23 mouse cellular contexts compared by ENCODE assay signal in the genomic region with DNA sequence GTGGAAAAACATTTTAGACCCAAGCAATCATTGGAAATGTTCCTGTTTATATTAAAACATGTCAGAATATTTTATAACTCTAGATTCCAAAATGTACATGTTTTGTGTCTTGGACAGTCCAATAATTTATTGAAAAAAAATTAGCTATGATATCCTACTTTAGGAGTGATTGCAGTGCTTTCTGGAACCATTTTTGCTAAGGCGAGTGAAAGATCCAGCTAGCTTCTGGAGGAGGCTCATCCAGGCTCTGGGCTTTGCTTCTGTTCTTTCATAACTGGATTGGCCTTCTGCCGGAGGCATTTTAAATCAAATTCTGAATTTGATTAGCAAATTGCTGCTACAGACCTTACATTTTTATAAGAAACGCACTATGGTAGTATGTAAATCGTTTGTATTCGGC.
A peak's percentile ranks its signal among the peaks of the same experiment; 100 is the strongest.
DNase-seq lines count a peak whose midpoint lies in the region; ATAC-seq and TF ChIP-seq lines count a peak whose summit lies in the region.
"Had no signal": no experiment of that assay in that cellular context is flagged by ENCODE, and none has a peak within 500 bp of the region (broad histone marks: within the 10 kb centered on the region; RNA-seq: fewer than 3 reads in every experiment).

No protein-coding gene starts in this region.

- H3K4me1 ChIP-seq in embryonic facial prominence, embryonic 13.5 days: peaks cover 32% of the 10 kb centered on the region
- peaks cover 20% of the 10 kb centered on the region for H3K4me1 ChIP-seq in embryonic facial prominence, embryonic 10.5 days
- peaks cover 8% of the 10 kb centered on the region; the same call in 1 of the 2 replicates for H3K4me1 ChIP-seq in lung, embryonic 15.5 days
- no peaks in the 10 kb centered on the region for H3K4me1 ChIP-seq in lung, adult 2 months (ENCODE audit: control insufficient read depth, insufficient read depth, low read length)
- peaks cover 13% of the 10 kb centered on the region; the same call in 1 of the 2 replicates for H3K4me1 ChIP-seq in embryonic facial prominence, embryonic 14.5 days (ENCODE audit: control insufficient read depth, insufficient read depth, low read length)
- H3K4me1 ChIP-seq: heart, embryonic 15.5 days; hindbrain, embryonic 10.5 days had no signal

- intact Hi-C loops in heart, postnatal 36 days (cut with DNase I): loop anchor here (10.0 kb wide), 1 partner anchor 602 kb away; no protein-coding TSS in a partner anchor

- 42% methylated on average over 5 of the region's 5 CpGs for WGBS in embryonic facial prominence, embryonic 13.5 days
- WGBS in embryonic facial prominence, embryonic 10.5 days: 86% methylated on average over 5 of the region's 5 CpGs
- WGBS in lung, embryonic 15.5 days: 63% methylated on average over 5 of the region's 5 CpGs
- WGBS in lung, adult 2 months: 73% methylated on average over 5 of the region's 5 CpGs
- 50% methylated on average over 5 of the region's 5 CpGs for WGBS in embryonic facial prominence, embryonic 14.5 days

- H3K4me3 ChIP-seq in embryonic facial prominence, embryonic 13.5 days: no peak overlapping the region
- no peak overlapping the region for H3K4me3 ChIP-seq in embryonic facial prominence, embryonic 10.5 days
- H3K4me3 ChIP-seq in layer of hippocampus, adult 2 months: no peak overlapping the region
- H3K4me3 ChIP-seq in lung, embryonic 15.5 days: no peak overlapping the region
- H3K4me3 ChIP-seq in lung, adult 2 months (replicated peaks; ENCODE audit: extremely low read depth, low read depth, low read length): no peak overlapping the region
- no peak overlapping the region for H3K4me3 ChIP-seq in embryonic facial prominence, embryonic 14.5 days (ENCODE audit: low read depth, low read length)
- H3K4me3 ChIP-seq: heart, adult 2 months; heart, embryonic 15.5 days; hindbrain, embryonic 10.5 days had no signal

- no peak overlapping the region for H3K9ac ChIP-seq in embryonic facial prominence, embryonic 13.5 days
- no peak overlapping the region for H3K9ac ChIP-seq in lung, embryonic 15.5 days
- no peak overlapping the region for H3K9ac ChIP-seq in embryonic facial prominence, embryonic 14.5 days (ENCODE audit: low read depth, low read length)
- H3K9ac ChIP-seq: heart, embryonic 15.5 days; hindbrain, embryonic 14.5 days had no signal

- ATAC-seq in embryonic facial prominence, embryonic 13.5 days (ENCODE audit: insufficient number of reproducible peaks, insufficient read depth, low FRiP score, low TSS enrichment, low read depth): no peak
- ATAC-seq in lung, embryonic 15.5 days (ENCODE audit: borderline replicate concordance, extremely low read depth, low FRiP score, low TSS enrichment): peak; percentile 59; the same call in 1 of the 2 replicates
- ATAC-seq in embryonic facial prominence, embryonic 14.5 days (ENCODE audit: low read depth): no peak
- ATAC-seq: CD4-positive, CD25-positive, alpha-beta regulatory T cell, adult 4 months; forebrain, embryonic 14.5 days had no signal

- H3K27ac ChIP-seq in embryonic facial prominence, embryonic 13.5 days: 0 out of 2 replicates have a peak overlapping the region, but pooled peaks have one; percentile 76
- H3K27ac ChIP-seq in embryonic facial prominence, embryonic 10.5 days (replicated peaks): no peak overlapping the region
- H3K27ac ChIP-seq in layer of hippocampus, adult 2 months: 0 out of 2 replicates have a peak overlapping the region, but pooled peaks have one; percentile 20
- H3K27ac ChIP-seq in lung, embryonic 15.5 days: no peak overlapping the region
- peak overlapping the region; percentile 33 for H3K27ac ChIP-seq in embryonic facial prominence, embryonic 14.5 days (replicated peaks; ENCODE audit: low read depth, low read length)
- H3K27ac ChIP-seq: heart, adult 2 months; heart, embryonic 15.5 days; hindbrain, embryonic 10.5 days; hindbrain, embryonic 14.5 days had no signal

- H3K27me3 ChIP-seq in embryonic facial prominence, embryonic 13.5 days: no peaks in the 10 kb centered on the region
- no peaks in the 10 kb centered on the region for H3K27me3 ChIP-seq in embryonic facial prominence, embryonic 10.5 days (replicated peaks; ENCODE audit: low read depth, poor library complexity, severe bottlenecking)
- no peaks in the 10 kb centered on the region for H3K27me3 ChIP-seq in lung, embryonic 15.5 days
- H3K27me3 ChIP-seq in embryonic facial prominence, embryonic 14.5 days (replicated peaks; ENCODE audit: control insufficient read depth, insufficient read depth, low read length): no peaks in the 10 kb centered on the region
- H3K27me3 ChIP-seq: heart, embryonic 15.5 days had no signal

- no peak for TF ChIP-seq CTCF in layer of hippocampus, adult 2 months (conservative IDR thresholded peaks at IDR 0.05)
- no peak for TF ChIP-seq CTCF in lung, adult 2 months (IDR thresholded peaks at IDR 0.05; ENCODE audit: insufficient read depth, low read length)

- no peaks in the 10 kb centered on the region for H3K36me3 ChIP-seq in embryonic facial prominence, embryonic 13.5 days
- H3K36me3 ChIP-seq in embryonic facial prominence, embryonic 10.5 days (replicated peaks): no peaks in the 10 kb centered on the region
- H3K36me3 ChIP-seq in lung, embryonic 15.5 days: no peaks in the 10 kb centered on the region
- no peaks in the 10 kb centered on the region for H3K36me3 ChIP-seq in embryonic facial prominence, embryonic 14.5 days (ENCODE audit: control insufficient read depth, insufficient read depth, low read length)
- H3K36me3 ChIP-seq: G1E; heart, embryonic 15.5 days; hindbrain, embryonic 10.5 days had no signal

- H3K9me3 ChIP-seq in embryonic facial prominence, embryonic 13.5 days: no peaks in the 10 kb centered on the region
- H3K9me3 ChIP-seq in embryonic facial prominence, embryonic 10.5 days: no peaks in the 10 kb centered on the region
- H3K9me3 ChIP-seq in lung, embryonic 15.5 days: no peaks in the 10 kb centered on the region
- no peaks in the 10 kb centered on the region for H3K9me3 ChIP-seq in embryonic facial prominence, embryonic 14.5 days (ENCODE audit: control insufficient read depth, low read length)
- H3K9me3 ChIP-seq: heart, embryonic 15.5 days; hindbrain, embryonic 10.5 days had no signal

- no peak for DNase-seq in embryonic facial prominence, embryonic 10.5 days (ENCODE audit: low spot score)
- peak in 1 of 2 experiments; percentile 42 for DNase-seq in layer of hippocampus, adult 2 months (ENCODE audit: low spot score in 2 of 2)
- DNase-seq in layer of hippocampus, adult 11-12 months (ENCODE audit: low spot score): no peak
- DNase-seq in lung, adult 2 months: no peak
- DNase-seq in embryonic facial prominence, embryonic 14.5 days (ENCODE audit: low spot score): peak; percentile 56
- no peak for DNase-seq in heart, postnatal 36 days
- DNase-seq: adrenal gland, postnatal 14 days; B cell, adult 2 months; cerebellum, adult 18-20 months; cerebellum, adult 9-11 months; cerebellum, postnatal 36 days; gastrocnemius, postnatal 14 days; heart, adult 2 months; heart, postnatal 14 days had no signal

- TF ChIP-seq POLR2A in lung, adult 2 months (IDR thresholded peaks at IDR 0.05; ENCODE audit: borderline replicate concordance, extremely low read depth, low read depth, low read length): no peak

- no peak overlapping the region; the same call in 1 of the 2 replicates for H3K4me2 ChIP-seq in embryonic facial prominence, embryonic 13.5 days
- no peak overlapping the region for H3K4me2 ChIP-seq in lung, embryonic 15.5 days
- H3K4me2 ChIP-seq in embryonic facial prominence, embryonic 14.5 days (ENCODE audit: low read depth, low read length): no peak overlapping the region
- H3K4me2 ChIP-seq: heart, embryonic 11.5 days; heart, embryonic 15.5 days; hindbrain, embryonic 14.5 days had no signal

Comparison
In these comparisons a context has a peak if more than half of its experiments do, and no peak if none do; other contexts are left out.
1. H3K27ac ChIP-seq: peak in embryonic facial prominence, embryonic 13.5 days (single experiment), layer of hippocampus, adult 2 months (single experiment) and embryonic facial prominence, embryonic 14.5 days (single experiment); none in embryonic facial prominence, embryonic 10.5 days (single experiment) and lung, embryonic 15.5 days (single experiment).